Mouse (Mus musculus) liver, embryonic 18 days (tissue): Measurements from ENCODE around the gene Emx1. TPM values are rescaled to one million over a fixed set of nuclear protein-coding genes. Genes with fewer than 3 reads are reported as not detected.

Experiments used
- polyA plus RNA-seq: library from polyadenylated mRNA; depleted of rRNA; stranded (reverse); fragments of >200 nt; gene quantifications from 2 replicates; pipeline ENCODE4 v1.2.3, GENCODE M21; 2012; rRNA removed

The Emx1 gene
- not detected in 2 replicates for polyA plus RNA-seq

DNA sequence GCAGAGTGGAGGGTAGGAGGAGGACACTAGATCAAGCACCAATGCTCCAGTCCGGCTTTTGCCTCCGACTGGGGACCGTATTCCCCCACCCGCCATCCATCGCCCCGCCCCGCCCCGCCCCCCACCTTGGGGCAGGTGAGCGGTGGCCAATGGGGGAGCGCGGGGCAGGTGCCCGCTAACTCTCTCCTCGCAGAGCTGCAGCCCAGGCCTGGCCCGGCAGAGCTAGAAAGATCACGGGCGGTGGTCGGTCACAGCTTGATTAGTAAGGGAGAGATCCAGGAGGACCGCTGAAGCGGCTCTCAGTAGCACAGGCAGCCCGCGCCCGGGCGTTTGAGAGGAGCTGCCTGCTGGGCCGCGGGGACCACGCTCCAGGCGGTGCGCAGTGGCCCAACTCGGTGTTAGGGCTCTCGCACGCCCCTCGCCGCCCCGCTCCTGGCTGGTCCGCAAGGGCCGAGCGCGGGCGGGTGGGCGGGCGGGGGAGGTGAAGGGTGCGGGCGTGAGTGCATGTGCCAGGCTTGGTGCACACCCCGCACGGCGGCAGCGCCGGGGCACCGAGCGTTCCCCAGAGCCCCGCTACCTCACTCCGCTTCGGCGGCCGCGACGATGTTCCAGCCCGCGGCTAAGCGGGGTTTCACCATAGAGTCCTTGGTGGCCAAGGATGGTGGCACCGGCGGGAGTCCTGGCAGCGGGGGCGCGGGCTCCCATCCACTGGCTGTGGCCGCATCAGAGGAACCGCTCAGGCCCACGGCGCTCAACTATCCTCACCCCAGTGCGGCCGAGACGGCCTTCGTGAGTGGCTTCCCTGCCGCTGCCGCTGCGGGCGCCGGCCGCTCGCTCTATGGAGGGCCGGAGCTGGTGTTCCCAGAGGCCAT lies at the start of gene Emx1:
Gene Emx1, plus strand, starts transcription at position 99 of the 872 bp plus-strand sequence.

Other genes with a start within 250 kb of the Emx1 start
- gene Exoc6b, start 117.9 kb upstream of the Emx1 start, polyA plus RNA-seq = 1.5 and 1.6 TPM in 2 replicates
- gene Spr, start 49.7 kb upstream of the Emx1 start, polyA plus RNA-seq = 15.4 and 17.1 TPM in 2 replicates
- gene Sfxn5, start 146.0 kb downstream of the Emx1 start, polyA plus RNA-seq = 2.0 TPM in 2 replicates
- gene Rab11fip5, start 187.2 kb downstream of the Emx1 start, polyA plus RNA-seq = 0.70 TPM in 2 replicates
- gene Noto, start 236.4 kb downstream of the Emx1 start, polyA plus RNA-seq = not detected in 2 replicates
- gene Smyd5, start 244.6 kb downstream of the Emx1 start, polyA plus RNA-seq = 13.8 and 15.2 TPM in 2 replicates